Mouse (Mus musculus) olfactory bulb, adult 2 months (tissue): Measurements from ENCODE around the gene Uqcrfs1.

ENCODE experiments used
- CTCF ChIP-seq: fragments of 200-500 bp; IDR thresholded peaks from 2 replicates; pipeline ENCODE4 v1.5.1; 2012; ENCODE audit warnings: low read depth, mild to moderate bottlenecking, low read length, moderate library complexity; ENCODE audit not compliant: insufficient read depth
- POLR2A ChIP-seq: fragments of 200-500 bp; IDR thresholded peaks from 2 replicates; pipeline ENCODE4 v1.6.1; 2012; ENCODE audit warnings: mild to moderate bottlenecking, low read depth, low read length, moderate library complexity; ENCODE audit not compliant: insufficient read depth

- TF ChIP-seq CTCF (no peak), POLR2A (no peak)
These were observed 21.8 kb downstream of the Uqcrfs1 start for GRCm38 (mm10) chr13:30523246-30523891.
